Mouse (Mus musculus): ENCODE results near the gene Tec. TPM values are rescaled to one million over a fixed set of nuclear protein-coding genes. Genes with fewer than 3 reads are reported as not detected.

Gene Tec
- polyA plus RNA-seq, 1 experiment from 2014 or later = 5.3 TPM

DNA sequence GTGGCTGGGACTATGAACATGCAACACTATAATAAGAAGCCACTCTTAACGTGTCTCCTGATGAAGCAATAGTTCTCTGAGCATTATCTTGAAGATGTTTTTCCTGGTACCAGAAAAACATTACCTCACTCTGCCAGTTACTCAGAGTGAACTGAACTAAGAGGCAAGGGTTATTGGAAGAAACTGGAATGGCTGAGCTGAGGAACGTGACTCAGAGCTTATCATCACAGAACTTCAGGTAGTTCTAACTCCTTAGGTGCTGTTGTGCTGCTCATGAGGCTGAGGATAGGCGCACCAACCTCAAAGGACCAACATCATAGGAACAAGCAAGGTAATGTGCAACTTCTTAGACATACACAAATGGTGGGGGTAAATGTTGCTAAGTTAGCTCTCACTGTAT lies 28.6 kb downstream of the Tec start:
- H3K27me3 ChIP-seq (ENCODE audit: control insufficient read depth, insufficient read depth, low read length) = no peaks in the 10 kb centered on the region
- no peak overlapping the region for H3K9ac ChIP-seq (replicated peaks; ENCODE audit: low read length)
- no peak overlapping the region for H3K4me3 ChIP-seq (replicated peaks; ENCODE audit: low read depth, low read length)
- H3K9me3 ChIP-seq (ENCODE audit: control insufficient read depth, low read length) = no peaks in the 10 kb centered on the region
- H3K4me1 ChIP-seq (ENCODE audit: control insufficient read depth, insufficient read depth, low read length) = no peaks in the 10 kb centered on the region
- no peak overlapping the region for H3K4me2 ChIP-seq (ENCODE audit: low read length)
- no peak for ATAC-seq (ENCODE audit: low FRiP score, low TSS enrichment)
- WGBS = 87% methylated on average over 3 of the region's 3 CpGs
- no peak overlapping the region for H3K27ac ChIP-seq (replicated peaks; ENCODE audit: low read depth, low read length)
- H3K36me3 ChIP-seq (ENCODE audit: control insufficient read depth, insufficient read depth, low read length) = no peaks in the 10 kb centered on the region
- DNase-seq = no peak

DNA sequence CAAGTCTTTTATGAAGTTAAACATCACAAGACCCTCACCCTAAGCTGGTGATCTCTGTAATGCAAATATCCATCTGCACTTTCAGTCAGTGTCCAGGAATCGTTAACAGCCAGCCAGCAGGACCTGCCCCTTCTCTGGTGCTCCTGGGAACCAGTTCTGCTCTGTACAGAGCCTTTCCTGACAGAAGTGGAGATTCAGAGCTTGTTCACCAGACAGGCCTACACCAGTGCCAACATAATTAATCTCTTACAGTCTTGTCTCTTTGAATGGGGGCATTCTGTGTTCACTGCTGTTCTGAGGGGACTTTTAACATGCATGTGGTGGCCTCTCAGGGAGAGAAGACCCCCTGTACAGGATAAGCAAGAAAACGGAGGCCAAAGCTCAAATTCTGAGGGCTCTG lies 29.3 kb downstream of the Tec start:
- Histone ChIP-seq H3K4me3 (replicated peaks; ENCODE audit: low read depth, low read length) (no peak overlapping the region), H3K27me3 (ENCODE audit: control insufficient read depth, insufficient read depth, low read length) (no peaks in the 10 kb centered on the region), H3K4me1 (ENCODE audit: control insufficient read depth, insufficient read depth, low read length) (no peaks in the 10 kb centered on the region), H3K9me3 (ENCODE audit: control insufficient read depth, low read length) (no peaks in the 10 kb centered on the region), H3K27ac (replicated peaks; ENCODE audit: low read depth, low read length) (no peak overlapping the region), H3K9ac (replicated peaks; ENCODE audit: low read length) (no peak overlapping the region), H3K4me2 (ENCODE audit: low read length) (no peak overlapping the region), H3K36me3 (ENCODE audit: control insufficient read depth, insufficient read depth, low read length) (no peaks in the 10 kb centered on the region)
- DNase-seq = no peak
- no peak for ATAC-seq (ENCODE audit: low FRiP score, low TSS enrichment)
- 50% methylated on average over 2 of the region's 2 CpGs for whole genome bisulfite sequencing

DNA sequence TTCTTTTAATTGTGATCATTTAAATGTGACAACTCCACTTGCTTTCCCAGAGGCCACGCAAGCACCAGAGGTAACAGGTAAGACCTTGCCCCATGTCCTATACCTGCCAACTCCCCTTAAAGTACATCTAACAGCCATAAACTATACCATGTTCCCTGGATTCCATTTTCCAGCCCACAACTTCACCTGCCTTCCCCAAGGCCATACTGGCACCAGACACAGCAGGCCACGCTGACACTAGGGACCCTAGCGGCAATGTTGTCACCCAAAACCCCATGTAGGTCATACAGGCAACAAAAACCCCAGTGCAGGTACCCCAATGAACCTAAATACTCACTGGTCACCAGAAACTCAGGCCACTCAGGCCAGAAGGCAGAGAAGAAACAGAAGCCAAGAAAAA lies 32.6 kb downstream of the Tec start:
- WGBS = 94% methylated on average over 3 of the region's 3 CpGs
- ATAC-seq (ENCODE audit: low FRiP score, low TSS enrichment) (no peak), DNase-seq (no peak)
- Histone ChIP-seq H3K36me3 (ENCODE audit: control insufficient read depth, insufficient read depth, low read length) (no peaks in the 10 kb centered on the region), H3K9ac (replicated peaks; ENCODE audit: low read length) (no peak overlapping the region), H3K4me3 (replicated peaks; ENCODE audit: low read depth, low read length) (no peak overlapping the region), H3K9me3 (ENCODE audit: control insufficient read depth, low read length) (no peaks in the 10 kb centered on the region), H3K4me1 (ENCODE audit: control insufficient read depth, insufficient read depth, low read length) (no peaks in the 10 kb centered on the region), H3K4me2 (ENCODE audit: low read length) (no peak overlapping the region), H3K27me3 (ENCODE audit: control insufficient read depth, insufficient read depth, low read length) (no peaks in the 10 kb centered on the region), H3K27ac (replicated peaks; ENCODE audit: low read depth, low read length) (no peak overlapping the region)

DNA sequence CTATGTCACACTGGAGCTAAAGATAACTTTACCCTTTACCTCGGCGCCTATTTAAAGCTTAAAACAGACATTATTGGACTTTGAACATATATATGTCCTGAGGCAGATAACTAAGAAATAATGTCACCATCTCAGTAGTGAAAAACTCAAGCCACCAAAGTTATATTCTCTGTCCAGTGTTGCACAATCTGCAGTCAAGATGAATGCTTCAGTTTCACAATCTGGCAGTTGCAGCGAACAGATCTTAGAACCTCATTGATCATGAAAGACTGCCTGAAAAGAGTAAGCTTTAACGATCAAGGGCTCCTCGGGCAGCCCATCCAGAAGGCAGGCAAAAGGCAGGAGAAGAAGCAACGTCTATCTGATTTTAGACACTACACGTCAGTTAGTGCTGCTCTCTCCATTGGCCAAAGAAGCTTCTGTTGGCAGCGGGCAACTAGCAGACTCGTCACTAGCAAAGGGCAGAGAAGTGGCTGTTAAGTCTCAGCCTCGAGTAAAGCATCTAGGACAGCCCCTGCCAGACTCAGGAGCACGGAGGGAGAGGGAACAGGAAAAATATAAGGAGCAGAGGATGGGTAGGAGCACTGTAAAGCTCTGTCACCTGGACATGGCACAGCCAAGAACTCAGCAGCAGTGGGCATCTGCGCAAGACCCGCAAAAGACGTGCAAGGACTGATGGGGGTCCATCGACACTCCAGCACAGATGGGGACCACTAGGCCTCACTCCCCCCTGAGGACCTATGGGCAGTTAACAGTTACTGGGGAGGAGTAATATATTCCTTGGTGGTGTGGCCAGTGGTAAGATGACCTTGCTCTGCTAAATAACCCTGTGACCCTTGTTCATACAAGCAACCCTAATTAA lies 35.1 kb downstream of the Tec start:
- 88% methylated on average over 15 of the region's 15 CpGs for WGBS
- no peak overlapping the region for H3K9ac ChIP-seq (replicated peaks; ENCODE audit: low read length)
- H3K27me3 ChIP-seq (ENCODE audit: control insufficient read depth, insufficient read depth, low read length) = no peaks in the 10 kb centered on the region
- no peak overlapping the region for H3K4me3 ChIP-seq (replicated peaks; ENCODE audit: low read depth, low read length)
- no peak overlapping the region for H3K4me2 ChIP-seq (ENCODE audit: low read length)
- no peak for ATAC-seq (ENCODE audit: low FRiP score, low TSS enrichment)
- H3K4me1 ChIP-seq (ENCODE audit: control insufficient read depth, insufficient read depth, low read length) = no peaks in the 10 kb centered on the region
- no peaks in the 10 kb centered on the region for H3K36me3 ChIP-seq (ENCODE audit: control insufficient read depth, insufficient read depth, low read length)
- H3K27ac ChIP-seq (replicated peaks; ENCODE audit: low read depth, low read length) = no peak overlapping the region
- H3K9me3 ChIP-seq (ENCODE audit: control insufficient read depth, low read length) = no peaks in the 10 kb centered on the region
- no peak for DNase-seq

DNA sequence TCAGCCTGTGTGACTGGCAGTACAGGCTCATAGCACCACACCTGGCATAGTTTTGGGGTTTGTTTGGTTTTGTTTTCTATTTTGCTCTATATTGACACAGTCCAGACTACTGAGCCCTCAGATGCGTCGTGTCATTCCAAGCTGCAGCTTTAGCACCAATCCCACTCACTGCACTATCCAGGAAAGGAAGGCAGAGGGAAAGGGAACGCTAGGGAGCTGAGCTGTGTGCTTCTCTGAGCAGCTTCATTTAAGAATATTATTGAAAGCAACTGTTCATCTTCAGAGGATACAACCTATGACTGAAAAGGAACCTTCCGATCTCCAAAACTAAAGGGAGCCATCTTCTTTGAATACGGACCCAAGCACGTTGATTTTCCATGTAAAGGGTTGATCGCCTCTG lies 36.1 kb downstream of the Tec start:
- Histone ChIP-seq H3K27me3 (ENCODE audit: control insufficient read depth, insufficient read depth, low read length) (no peaks in the 10 kb centered on the region), H3K9me3 (ENCODE audit: control insufficient read depth, low read length) (no peaks in the 10 kb centered on the region), H3K4me3 (replicated peaks; ENCODE audit: low read depth, low read length) (no peak overlapping the region), H3K27ac (replicated peaks; ENCODE audit: low read depth, low read length) (no peak overlapping the region), H3K9ac (replicated peaks; ENCODE audit: low read length) (no peak overlapping the region), H3K36me3 (ENCODE audit: control insufficient read depth, insufficient read depth, low read length) (no peaks in the 10 kb centered on the region), H3K4me1 (ENCODE audit: control insufficient read depth, insufficient read depth, low read length) (no peaks in the 10 kb centered on the region), H3K4me2 (ENCODE audit: low read length) (no peak overlapping the region)
- DNase-seq (no peak), ATAC-seq (ENCODE audit: low FRiP score, low TSS enrichment) (no peak)
- 94% methylated on average over 7 of the region's 7 CpGs for WGBS

DNA sequence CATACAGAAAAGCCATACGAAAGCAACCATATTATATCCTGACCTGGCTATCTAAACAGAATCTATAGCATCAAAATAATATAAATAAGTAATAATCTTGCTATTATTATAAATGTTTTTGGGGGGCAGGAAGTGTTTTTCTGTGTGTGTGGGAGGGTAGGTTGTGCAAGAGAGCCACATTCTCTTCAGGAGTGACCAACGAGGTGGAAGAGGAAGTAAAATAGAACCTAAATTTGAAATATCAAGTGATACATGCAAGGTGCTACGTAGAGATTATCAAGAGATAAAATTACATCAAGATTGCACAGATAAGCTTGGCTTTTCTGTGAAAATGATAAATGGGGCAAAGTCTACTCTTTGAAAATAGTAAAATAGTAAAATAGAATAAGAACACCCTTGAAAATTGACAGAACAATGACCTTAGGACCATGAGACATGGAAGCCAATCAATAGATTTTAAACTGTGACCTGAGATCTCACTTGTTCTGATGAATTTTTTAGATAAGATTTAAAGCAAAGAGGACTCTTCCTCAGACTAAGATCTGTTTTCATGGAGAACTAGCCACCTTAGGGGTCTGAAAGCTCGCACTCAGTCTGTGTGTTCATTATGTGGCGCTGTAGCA lies 37.2 kb downstream of the Tec start:
- no peak overlapping the region for H3K4me3 ChIP-seq (replicated peaks; ENCODE audit: low read depth, low read length)
- H3K4me2 ChIP-seq (ENCODE audit: low read length) = no peak overlapping the region
- no peak for ATAC-seq (ENCODE audit: low FRiP score, low TSS enrichment)
- no peaks in the 10 kb centered on the region for H3K27me3 ChIP-seq (ENCODE audit: control insufficient read depth, insufficient read depth, low read length)
- no peak for DNase-seq
- no peaks in the 10 kb centered on the region for H3K4me1 ChIP-seq (ENCODE audit: control insufficient read depth, insufficient read depth, low read length)
- no peak overlapping the region for H3K9ac ChIP-seq (replicated peaks; ENCODE audit: low read length)
- 95% methylated on average over 5 of the region's 5 CpGs for WGBS
- H3K9me3 ChIP-seq (ENCODE audit: control insufficient read depth, low read length) = no peaks in the 10 kb centered on the region
- no peaks in the 10 kb centered on the region for H3K36me3 ChIP-seq (ENCODE audit: control insufficient read depth, insufficient read depth, low read length)
- H3K27ac ChIP-seq (replicated peaks; ENCODE audit: low read depth, low read length) = no peak overlapping the region

DNA sequence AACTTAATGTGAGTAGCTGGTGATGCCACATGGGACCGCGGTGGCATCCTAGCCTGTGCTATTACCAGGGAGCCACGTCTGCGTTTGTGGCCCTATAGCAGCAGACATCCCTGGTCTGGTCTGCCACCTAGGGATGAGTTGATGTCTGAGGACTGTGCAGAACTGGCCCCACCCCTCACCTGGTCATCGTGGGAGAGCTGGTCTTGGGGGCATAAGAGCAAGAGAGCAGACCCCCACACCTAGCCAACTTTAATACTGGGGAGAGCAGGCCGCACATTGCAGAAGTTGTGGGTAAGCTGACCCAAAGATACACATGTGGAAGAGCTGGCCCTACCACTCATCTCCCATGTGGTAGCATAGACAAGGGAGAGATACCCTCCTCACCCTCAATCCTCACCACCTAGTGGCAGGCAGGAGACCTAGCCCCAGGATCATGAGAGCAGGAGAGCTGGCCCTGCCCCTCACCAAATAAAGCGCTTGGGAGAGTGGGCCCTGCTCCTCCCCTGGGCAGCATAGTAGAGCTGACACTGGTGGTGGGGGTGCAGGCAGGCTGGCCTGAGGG lies 38.7 kb downstream of the Tec start:
- Histone ChIP-seq H3K9me3 (ENCODE audit: control insufficient read depth, low read length) (no peaks in the 10 kb centered on the region), H3K4me2 (ENCODE audit: low read length) (no peak overlapping the region), H3K36me3 (ENCODE audit: control insufficient read depth, insufficient read depth, low read length) (no peaks in the 10 kb centered on the region), H3K9ac (replicated peaks; ENCODE audit: low read length) (no peak overlapping the region), H3K27ac (replicated peaks; ENCODE audit: low read depth, low read length) (no peak overlapping the region), H3K4me3 (replicated peaks; ENCODE audit: low read depth, low read length) (no peak overlapping the region), H3K27me3 (ENCODE audit: control insufficient read depth, insufficient read depth, low read length) (no peaks in the 10 kb centered on the region), H3K4me1 (ENCODE audit: control insufficient read depth, insufficient read depth, low read length) (no peaks in the 10 kb centered on the region)
- ATAC-seq (ENCODE audit: low FRiP score, low TSS enrichment) (no peak), DNase-seq (no peak)
- WGBS = 85% methylated on average over 7 of the region's 7 CpGs

DNA sequence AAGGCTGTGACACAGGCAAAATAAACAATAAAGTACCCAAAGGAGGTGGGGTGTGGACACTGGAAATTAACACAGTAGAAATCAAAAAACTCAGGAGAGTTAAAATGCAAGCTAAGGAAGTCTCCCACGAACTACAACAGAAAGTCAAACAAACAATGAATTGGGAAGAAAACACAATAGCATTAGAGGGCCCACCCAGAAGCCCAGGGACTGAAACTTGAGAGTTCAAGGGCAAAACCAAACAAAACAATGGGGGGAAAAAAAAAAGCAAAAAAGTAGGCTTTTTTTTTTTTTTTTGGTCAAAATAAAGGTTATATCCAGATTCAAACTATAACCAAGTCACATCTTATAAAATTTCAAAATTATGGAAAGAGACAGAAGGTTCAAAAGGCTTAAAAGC lies 39.9 kb downstream of the Tec start:
- ATAC-seq (ENCODE audit: low FRiP score, low TSS enrichment) (no peak), DNase-seq (no peak)
- Histone ChIP-seq H3K4me2 (ENCODE audit: low read length) (no peak overlapping the region), H3K9ac (replicated peaks; ENCODE audit: low read length) (no peak overlapping the region), H3K4me1 (ENCODE audit: control insufficient read depth, insufficient read depth, low read length) (no peaks in the 10 kb centered on the region), H3K4me3 (replicated peaks; ENCODE audit: low read depth, low read length) (no peak overlapping the region), H3K27ac (replicated peaks; ENCODE audit: low read depth, low read length) (no peak overlapping the region), H3K36me3 (ENCODE audit: control insufficient read depth, insufficient read depth, low read length) (no peaks in the 10 kb centered on the region), H3K9me3 (ENCODE audit: control insufficient read depth, low read length) (no peaks in the 10 kb centered on the region), H3K27me3 (ENCODE audit: control insufficient read depth, insufficient read depth, low read length) (no peaks in the 10 kb centered on the region)
- WGBS = 17% methylated on average over 1 of the region's 1 CpGs

DNA sequence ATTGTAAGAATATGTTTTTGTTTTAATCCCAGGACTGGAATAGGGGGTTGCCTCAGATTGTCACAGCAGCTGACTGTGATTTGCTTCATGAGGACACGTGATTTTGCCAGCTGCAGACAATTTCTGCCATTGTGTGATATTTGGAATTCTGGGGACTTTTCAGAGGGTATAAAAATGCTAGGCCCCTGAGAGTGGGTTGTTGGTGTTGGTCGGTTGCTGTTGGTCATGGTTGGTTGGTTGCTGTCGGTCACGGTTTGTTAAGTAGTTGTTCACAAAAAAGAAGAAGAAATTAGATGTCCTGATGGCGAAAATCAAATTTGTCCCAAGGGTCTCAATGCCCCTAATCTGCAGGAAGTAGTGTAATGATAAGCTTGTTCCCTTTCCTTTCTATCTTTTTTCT lies 40.8 kb downstream of the Tec start:
- H3K36me3 ChIP-seq (ENCODE audit: control insufficient read depth, insufficient read depth, low read length) = no peaks in the 10 kb centered on the region
- H3K4me1 ChIP-seq (ENCODE audit: control insufficient read depth, insufficient read depth, low read length) = no peaks in the 10 kb centered on the region
- 32% methylated on average over 5 of the region's 5 CpGs for WGBS
- H3K4me3 ChIP-seq (replicated peaks; ENCODE audit: low read depth, low read length) = no peak overlapping the region
- H3K27me3 ChIP-seq (ENCODE audit: control insufficient read depth, insufficient read depth, low read length) = no peaks in the 10 kb centered on the region
- no peak overlapping the region for H3K4me2 ChIP-seq (ENCODE audit: low read length)
- ATAC-seq (ENCODE audit: low FRiP score, low TSS enrichment) = no peak
- no peaks in the 10 kb centered on the region for H3K9me3 ChIP-seq (ENCODE audit: control insufficient read depth, low read length)
- DNase-seq = no peak
- H3K27ac ChIP-seq (replicated peaks; ENCODE audit: low read depth, low read length) = no peak overlapping the region
- H3K9ac ChIP-seq (replicated peaks; ENCODE audit: low read length) = no peak overlapping the region
